Comparison of ENCODE assay signal across 13 mouse cellular contexts in genomic region chr3:34314393-34314792, GRCm38 (mm10).
"Had no signal": no experiment of that assay in that cellular context is flagged by ENCODE, and none has a peak within 500 bp of the region (broad histone marks: within the 10 kb centered on the region; RNA-seq: fewer than 3 reads in every experiment).

No protein-coding gene starts in this region.

- H3K27ac ChIP-seq: kidney, embryonic 15.5 days; limb, embryonic 13.5 days; liver, embryonic 14.5 days; neural tube, embryonic 12.5 days; stomach, embryonic 15.5 days had no signal

- H3K4me1 ChIP-seq: kidney, embryonic 15.5 days; limb, embryonic 13.5 days; neural tube, embryonic 12.5 days; stomach, embryonic 15.5 days had no signal

- H3K4me2 ChIP-seq: kidney, embryonic 15.5 days; limb, embryonic 13.5 days; neural tube, embryonic 12.5 days; stomach, embryonic 15.5 days had no signal

- H3K4me3 ChIP-seq: kidney, embryonic 15.5 days; limb, embryonic 13.5 days; neural tube, embryonic 12.5 days; stomach, embryonic 15.5 days had no signal

- H3K27me3 ChIP-seq: kidney, embryonic 15.5 days; neural tube, embryonic 12.5 days; stomach, embryonic 15.5 days had no signal

- H3K9me3 ChIP-seq: kidney, embryonic 15.5 days; limb, embryonic 13.5 days; neural tube, embryonic 12.5 days; stomach, embryonic 15.5 days had no signal

- H3K9ac ChIP-seq: kidney, embryonic 15.5 days; limb, embryonic 13.5 days; liver, embryonic 14.5 days; neural tube, embryonic 12.5 days; stomach, embryonic 15.5 days had no signal

- DNase-seq: kidney, adult 2 months; kidney, postnatal 14 days; left cerebral cortex, postnatal 4 days; lung, adult 18-20 months; lung, postnatal 36 days; right cerebral cortex, postnatal 14 days; thymus, adult 2 months; thymus, postnatal 25 days had no signal

- H3K36me3 ChIP-seq: kidney, embryonic 15.5 days; limb, embryonic 13.5 days; neural tube, embryonic 12.5 days; stomach, embryonic 15.5 days had no signal
